Mouse (Mus musculus) colon, adult 2 months (tissue): ENCODE data around the gene Lix1l. TPM values are rescaled to one million over a fixed set of nuclear protein-coding genes. Genes with fewer than 3 reads are reported as not detected.

Source experiments
- polyA plus RNA-seq: library from polyadenylated mRNA; depleted of rRNA; stranded (reverse); fragments of >200 nt; gene quantifications from 2 replicates; pipeline ENCODE4 v1.2.3, GENCODE M21; 2012; rRNA removed

The Lix1l gene
- 7.5 and 10.4 TPM in 2 replicates for polyA plus RNA-seq

DNA sequence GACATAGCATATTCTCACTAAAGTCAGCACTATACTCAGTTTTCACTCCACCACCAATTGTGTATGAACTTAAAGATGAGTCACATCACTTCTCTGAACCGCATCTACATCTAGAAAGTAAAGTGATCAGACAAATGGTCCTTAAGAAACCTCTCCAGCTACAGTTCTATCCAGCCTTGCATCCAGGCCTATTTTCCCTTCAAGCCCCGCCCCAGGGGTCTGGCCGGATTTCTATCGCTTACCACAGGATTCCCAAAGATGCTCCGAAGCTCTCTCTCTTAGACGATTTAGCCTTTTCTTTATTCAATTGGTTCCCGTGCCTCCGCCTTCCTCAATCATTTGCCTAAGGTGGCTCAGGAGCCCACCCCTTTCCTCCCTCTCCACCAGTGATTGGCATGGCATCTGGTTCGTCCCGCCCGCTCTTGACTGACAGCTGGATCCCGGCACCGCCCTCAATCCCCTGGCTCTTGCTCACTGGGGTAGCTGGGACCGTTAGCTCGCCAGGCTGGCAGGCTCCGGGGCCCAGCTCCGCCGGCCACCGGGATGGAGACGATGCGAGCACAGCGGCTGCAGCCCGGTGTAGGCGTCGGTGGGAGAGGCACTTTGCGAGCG, at the start of gene Lix1l:
Gene Lix1l (plus strand): TSS at position 511 of the 612 bp plus-strand sequence.

DNA sequence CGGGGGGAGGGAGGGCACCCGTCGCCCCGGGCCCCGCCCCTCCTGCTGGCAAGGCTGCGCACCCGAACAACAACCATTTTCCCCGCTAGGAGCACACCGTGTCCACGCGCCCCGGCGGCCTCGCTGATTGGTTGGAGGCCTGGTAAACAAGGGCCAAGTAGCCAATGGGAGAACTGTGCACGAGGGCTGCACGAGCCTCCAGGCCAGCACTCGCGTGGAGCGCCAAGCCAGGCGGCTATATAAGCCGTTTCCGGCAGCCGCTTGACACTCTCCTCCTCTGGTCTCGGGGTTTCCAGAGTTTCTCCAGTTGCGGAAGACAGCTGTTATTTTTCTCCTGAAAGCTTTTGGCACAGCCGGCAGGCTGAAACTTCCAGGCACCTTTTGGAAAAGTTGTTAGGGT, 43.3 kb upstream of the Lix1l start, which contains the start of gene Txnip:
Gene Txnip (plus strand): TSS at position 264 of the 400 bp plus-strand sequence.

DNA sequence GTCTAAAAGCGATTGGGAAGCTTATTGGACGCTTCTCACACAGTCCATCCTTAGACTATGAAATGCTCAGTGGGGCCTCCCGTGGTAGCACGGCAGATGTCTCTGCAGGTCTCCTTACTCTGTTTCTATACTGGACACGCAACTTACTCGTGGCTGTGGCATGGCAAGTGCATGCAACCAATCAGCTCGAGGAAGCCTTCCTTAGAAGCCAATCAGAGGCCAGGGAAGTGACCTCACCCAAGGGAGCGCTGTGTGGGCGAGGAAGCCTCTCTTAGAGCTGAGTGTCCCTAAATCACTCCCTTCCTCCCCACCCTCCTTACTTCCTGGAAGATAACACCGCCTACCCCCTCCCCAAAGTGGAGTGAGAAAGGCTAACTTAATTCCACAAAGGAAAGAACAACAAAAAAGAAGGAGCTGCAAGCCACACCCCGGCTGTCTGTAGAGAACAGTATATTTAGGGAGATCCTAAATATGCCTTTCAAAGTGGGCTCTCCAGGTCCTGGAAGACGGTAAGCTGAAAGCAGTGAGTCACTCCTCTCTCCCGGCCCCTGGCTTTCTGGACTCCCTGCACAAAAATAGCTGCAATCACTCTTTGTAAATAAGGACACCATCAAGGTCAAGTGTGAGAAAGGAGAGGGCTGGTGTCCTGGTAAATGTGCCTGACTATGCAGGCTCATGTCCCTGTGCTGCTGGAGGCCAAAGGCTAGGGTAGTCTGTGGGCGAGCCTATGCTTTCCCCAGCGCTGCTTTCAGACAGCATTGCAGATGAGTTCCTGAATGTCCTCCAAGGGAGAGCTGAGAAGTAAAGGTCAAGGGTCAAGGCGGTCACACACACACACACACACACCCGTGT, 24.0 kb upstream of the Lix1l start, which contains the start of gene Gm16253:
Gene Gm16253 (plus strand): TSS at position 295 of the 852 bp plus-strand sequence.

GRCm38 (mm10) chr3:96593790-96594560, 7.0 kb upstream of the Lix1l start, which contains the start of gene Polr3gl:
TSS of gene Polr3gl (minus strand) at chr3:96594181.

DNA sequence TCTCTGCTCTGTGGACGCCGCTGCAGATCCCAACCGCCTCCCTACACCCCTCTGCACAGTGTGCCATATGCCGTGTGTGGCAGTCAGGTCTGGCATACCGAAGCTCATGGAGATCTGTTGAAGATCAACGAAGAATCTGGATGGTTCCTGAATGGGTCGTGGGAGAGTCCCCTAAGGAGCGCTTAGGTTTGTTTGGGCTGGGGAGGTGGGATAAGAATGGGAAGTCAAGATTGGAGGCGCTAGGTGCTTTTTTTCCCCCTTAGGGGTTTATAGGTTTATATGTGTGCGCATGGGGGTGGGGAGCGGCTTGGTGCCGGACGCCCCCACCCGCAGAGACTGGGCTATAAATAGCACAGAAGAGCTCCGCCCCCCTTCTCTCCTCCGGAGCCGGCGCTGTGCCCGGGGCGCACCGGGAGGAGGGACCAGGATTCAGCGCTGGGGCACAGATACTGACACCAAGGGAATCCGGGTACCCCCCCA, 4.7 kb upstream of the Lix1l start, which contains the start of gene Ankrd34a:
Gene Ankrd34a (plus strand): TSS at position 409 of the 480 bp plus-strand sequence.

DNA sequence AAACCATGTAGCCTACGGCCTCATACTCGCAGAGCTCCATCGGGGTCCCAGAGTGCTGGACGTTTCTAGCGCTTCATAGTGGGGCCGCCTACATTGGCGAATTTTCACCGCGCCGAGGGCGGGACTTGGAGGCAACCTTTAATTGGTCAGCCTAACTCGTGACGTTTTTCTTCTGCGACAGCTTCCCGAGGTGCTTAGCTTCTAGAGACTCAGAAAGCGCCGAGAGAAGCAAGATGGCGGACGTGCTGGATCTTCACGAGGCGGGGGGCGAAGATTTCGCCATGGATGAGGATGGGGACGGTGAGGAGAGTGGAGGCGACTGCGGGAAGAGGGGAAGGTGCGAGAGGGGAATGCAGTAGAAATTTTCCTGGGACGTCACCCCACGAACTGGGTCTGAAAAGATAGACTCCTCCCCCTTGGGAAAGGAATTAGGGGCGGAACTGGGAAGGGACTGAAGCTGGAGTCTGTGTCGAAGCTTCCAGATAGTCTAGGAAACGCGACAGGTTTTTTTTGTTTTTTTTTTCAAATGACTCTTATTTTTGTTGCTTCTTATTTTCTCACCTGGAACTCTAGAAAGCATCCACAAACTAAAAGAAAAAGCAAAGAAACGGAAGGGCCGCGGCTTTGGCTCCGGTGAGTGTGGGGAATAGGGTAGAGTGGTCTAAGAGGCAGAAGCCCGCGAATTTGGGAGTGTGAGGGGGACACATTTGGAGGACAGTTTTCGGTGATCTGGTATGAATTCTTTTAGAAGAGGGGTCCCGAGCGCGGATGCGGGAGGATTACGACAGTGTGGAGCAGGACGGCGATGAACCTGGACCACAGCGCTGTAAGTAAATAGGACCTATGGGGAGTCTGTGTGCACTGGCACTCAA, 29.0 kb downstream of the Lix1l start, which contains the start of gene Rbm8a:
Gene Rbm8a (plus strand): TSS at position 205 of the 872 bp plus-strand sequence.

DNA sequence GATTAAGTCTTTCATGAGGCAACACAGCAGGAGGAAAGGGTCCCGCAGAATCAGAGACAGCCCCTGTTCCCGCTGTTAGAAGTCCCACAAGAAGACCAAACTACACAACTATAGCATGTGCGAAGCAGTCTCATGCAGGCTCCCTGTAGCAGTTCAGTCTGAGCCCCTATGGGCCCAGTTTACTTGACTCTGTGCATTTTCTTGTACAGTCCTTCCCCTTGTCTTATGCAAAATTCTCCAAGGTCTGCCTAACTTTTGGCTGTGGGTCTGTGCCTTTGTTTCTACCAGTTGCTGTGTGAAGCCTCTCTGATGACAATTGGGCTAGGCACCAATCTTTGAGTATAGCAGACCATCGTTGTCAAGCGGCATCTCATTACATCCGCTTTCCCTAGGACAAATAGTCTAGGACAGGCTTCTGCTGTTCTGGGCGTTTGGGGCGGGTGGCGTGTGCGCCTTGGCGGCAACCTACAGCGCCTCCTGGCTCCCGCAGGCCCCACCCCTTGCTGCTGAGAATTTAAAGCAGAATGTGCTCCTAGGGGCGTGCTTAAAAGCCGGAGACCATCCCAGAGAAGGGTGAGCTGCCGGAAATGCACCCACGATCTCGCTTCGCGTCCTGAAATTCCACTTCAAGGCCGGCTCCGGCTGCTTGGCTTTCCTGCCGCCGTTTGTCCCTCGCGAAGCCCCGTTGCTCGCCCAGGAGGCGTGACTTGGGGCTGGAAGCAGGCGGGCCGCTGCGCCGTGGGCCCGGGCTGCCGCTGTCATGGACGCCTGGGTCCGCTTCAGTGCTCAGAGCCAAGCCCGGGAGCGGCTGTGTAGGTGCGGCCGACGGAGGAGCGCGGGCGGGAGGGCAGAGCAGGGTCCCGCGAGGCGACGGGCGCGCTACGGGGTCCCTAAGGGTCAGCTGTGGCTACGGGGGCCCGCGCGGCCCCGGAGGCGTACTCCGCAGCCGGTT, 34.3 kb downstream of the Lix1l start, which contains the start of the genes Pex11b and Gm42957:
Gene Pex11b (plus strand): TSS at position 449 of the 952 bp plus-strand sequence.
Gene Gm42957 (plus strand): TSS at position 547 of the 952 bp plus-strand sequence.

DNA sequence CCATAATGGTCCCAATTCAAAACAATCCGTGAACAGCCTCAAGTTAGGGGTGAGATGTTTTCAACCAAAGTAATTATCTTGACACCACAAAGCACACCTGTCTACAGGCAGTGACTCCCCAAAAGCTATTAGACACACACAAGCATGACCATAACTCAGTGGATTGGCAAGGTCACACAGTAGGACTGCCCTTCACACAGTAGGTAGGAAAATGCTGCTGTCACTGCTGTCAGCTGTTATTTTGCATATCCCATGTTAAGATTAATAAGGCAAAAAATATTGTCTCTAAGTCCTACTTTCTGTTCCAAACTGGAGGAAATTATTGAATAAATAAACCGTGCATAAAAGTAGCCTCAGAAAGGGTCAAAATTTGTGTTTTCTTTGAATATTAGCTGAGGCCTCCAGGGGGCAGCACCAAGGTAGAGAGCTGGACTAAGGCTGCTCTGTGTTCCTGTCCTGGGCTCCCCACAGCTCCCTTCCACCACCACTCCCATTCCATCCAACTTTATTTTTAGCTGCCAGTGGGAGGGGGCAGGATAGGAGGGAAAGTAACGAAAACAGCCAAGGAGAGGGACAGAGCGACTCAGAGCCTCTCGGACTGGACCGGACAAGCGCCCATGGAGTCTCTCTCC, 44.2 kb downstream of the Lix1l start, which contains the start of gene Itga10:
Gene Itga10 (plus strand): TSS at position 567 of the 632 bp plus-strand sequence.

GRCm38 (mm10) chr3:96669727-96670468, 68.9 kb downstream of the Lix1l start, which contains the start of gene Ankrd35:
TSS of gene Ankrd35 (plus strand) at chr3:96670131.

Other genes starting within 250 kb of the Lix1l start
- gene BC107364, start 148.8 kb upstream of the Lix1l start, polyA plus RNA-seq = 0.10 and 0.34 TPM in 2 replicates
- 0.07 TPM in 1 of 2 replicates, not detected in the other for gene Hfe2, start 76.0 kb upstream of the Lix1l start, polyA plus RNA-seq
- 769 and 795 TPM in 2 replicates for gene Txnip, start 43.2 kb upstream of the Lix1l start, polyA plus RNA-seq
- gene Gm16253, start 24.2 kb upstream of the Lix1l start, polyA plus RNA-seq = not detected in 2 replicates
- 9.1 and 11.7 TPM in 2 replicates for gene Polr3gl, start 7.0 kb upstream of the Lix1l start, polyA plus RNA-seq
- 1.2 and 1.3 TPM in 2 replicates for gene Ankrd34a, start 4.5 kb upstream of the Lix1l start, polyA plus RNA-seq
- 2.7 and 4.0 TPM in 2 replicates for gene Rbm8a, start 28.8 kb downstream of the Lix1l start, polyA plus RNA-seq
- gene Pex11b, start 34.2 kb downstream of the Lix1l start, polyA plus RNA-seq = 18.8 and 27.0 TPM in 2 replicates
- 0.05 TPM in 1 of 2 replicates, not detected in the other for gene Gm42957, start 34.3 kb downstream of the Lix1l start, polyA plus RNA-seq
- 1.1 TPM in 2 replicates for gene Itga10, start 44.4 kb downstream of the Lix1l start, polyA plus RNA-seq
- gene Ankrd35, start 69.0 kb downstream of the Lix1l start, polyA plus RNA-seq = 1.4 and 1.9 TPM in 2 replicates
- gene Pias3, start 95.2 kb downstream of the Lix1l start, polyA plus RNA-seq = 30.6 and 41.0 TPM in 2 replicates
- gene Nudt17, start 107.4 kb downstream of the Lix1l start, polyA plus RNA-seq = 3.1 and 4.0 TPM in 2 replicates
- gene Polr3c, start 126.5 kb downstream of the Lix1l start, polyA plus RNA-seq = 28.4 and 31.5 TPM in 2 replicates
- 12.9 and 14.1 TPM in 2 replicates for gene Rnf115, start 126.5 kb downstream of the Lix1l start, polyA plus RNA-seq
- 0.07 TPM in 1 of 2 replicates, not detected in the other for gene Pdzk1, start 228.1 kb downstream of the Lix1l start, polyA plus RNA-seq
- gene Cd160, start 228.2 kb downstream of the Lix1l start, polyA plus RNA-seq = 0.30 and 0.44 TPM in 2 replicates